Mouse (Mus musculus) neural tube, embryonic 13.5 days (tissue): ENCODE measurements around the gene Sesn3. TPM values are rescaled to one million over a fixed set of nuclear protein-coding genes. Genes with fewer than 3 reads are reported as not detected.
A peak's percentile ranks its signal among the peaks of the same experiment; 100 is the strongest.
"Not testable (repeated sequence)": the region's sequence is repeated elsewhere in the genome, so short reads cannot be mapped to it uniquely, and the experiment has no call there.

ENCODE experiments used
- ATAC-seq: fragments of 200-750 bp; cut with Nextera tagmentation; 2 replicates; pipeline ENCODE4 v1.8.0; 2017; ENCODE audit warnings: low read depth, mild to moderate bottlenecking, moderate TSS enrichment, moderate library complexity
- H3K27ac ChIP-seq: fragments of 300-500 bp; sonication (generic); replicated peaks from 2 replicates; pipeline ENCODE4 v1.5.1; 2015; ENCODE audit warnings: moderate library complexity, mild to moderate bottlenecking, inconsistent platforms
- H3K27me3 ChIP-seq: fragments of 300-500 bp; sonication (generic); 2 replicates; pipeline ENCODE4 v1.6.1; 2015; ENCODE audit warnings: mild to moderate bottlenecking, inconsistent platforms
- H3K36me3 ChIP-seq: fragments of 300-500 bp; sonication (generic); 2 replicates; pipeline ENCODE4 v1.6.1; 2015; ENCODE audit warnings: mild to moderate bottlenecking, inconsistent platforms
- H3K4me1 ChIP-seq: fragments of 300-500 bp; sonication (generic); replicated peaks from 2 replicates; pipeline ENCODE4 v1.6.1; 2015; ENCODE audit warnings: inconsistent platforms
- H3K4me2 ChIP-seq: fragments of 300-500 bp; sonication (generic); 2 replicates; pipeline ENCODE4 v1.6.1; 2015; ENCODE audit warnings: inconsistent platforms, mild to moderate bottlenecking, moderate library complexity
- H3K4me3 ChIP-seq: fragments of 300-500 bp; sonication (generic); 2 replicates; pipeline ENCODE4 v1.5.1; 2015; ENCODE audit warnings: mild to moderate bottlenecking, inconsistent platforms
- H3K9ac ChIP-seq: fragments of 300-500 bp; sonication (generic); 2 replicates; pipeline ENCODE4 v1.6.1; 2015; ENCODE audit warnings: moderate library complexity, mild to moderate bottlenecking, inconsistent platforms
- H3K9me3 ChIP-seq: fragments of 300-500 bp; sonication (generic); 2 replicates; pipeline ENCODE4 v1.6.1; 2016; ENCODE audit warnings: inconsistent platforms
- WGBS: fragments of 180-500 bp; shearing (Covaris S2); methylation state at CpG from one replicate; pipeline ENCODE4 v1.1.7; 2015; 5-methylcytosine and 5-hydroxymethylcytosine counted together
- polyA plus RNA-seq: library from polyadenylated mRNA; unstranded; fragments of >200 nt; fragmentation: Nextera tagmentation; extraction: Ambion mirVana; gene quantifications from 2 replicates; pipeline ENCODE4 v1.2.1, GENCODE M21; 2015

Sesn3 gene
- polyA plus RNA-seq: 18.8 and 24.4 TPM in 2 replicates

DNA sequence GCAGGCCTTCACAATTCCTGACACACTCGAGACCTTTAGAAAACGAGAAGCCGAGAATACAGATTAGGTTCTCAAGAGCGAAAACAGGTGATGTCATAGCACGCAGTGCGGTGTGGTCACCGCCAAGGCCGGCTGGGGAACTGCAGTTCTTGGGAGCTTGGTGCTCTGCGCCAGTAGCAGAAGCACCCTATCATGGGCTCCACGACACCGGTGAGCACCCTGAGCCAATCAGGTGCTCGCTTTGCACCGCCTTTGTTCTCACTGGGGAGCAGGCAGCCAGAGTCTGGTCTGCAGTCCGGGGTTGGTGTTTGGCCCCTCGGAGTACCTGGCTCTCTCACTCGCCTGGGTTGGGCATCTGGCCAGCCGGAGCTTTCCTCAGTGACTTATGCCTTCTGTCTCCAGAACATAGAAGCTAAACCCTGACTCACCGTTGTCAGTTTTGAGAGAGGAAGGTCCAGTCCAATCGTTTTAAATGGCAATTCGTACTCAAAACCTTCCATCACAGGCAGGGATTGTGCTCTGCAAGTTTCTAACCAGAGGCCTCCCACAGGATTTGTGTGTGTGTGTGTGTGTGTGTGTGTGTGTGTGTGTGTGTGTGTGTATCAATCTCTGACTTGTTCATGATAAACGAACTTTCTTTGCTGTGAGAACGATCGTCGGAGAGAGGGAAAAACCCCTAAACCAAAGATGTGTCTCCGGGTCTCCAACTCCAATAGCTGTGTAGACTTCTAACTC, at the start of gene Sesn3:
Sesn3 (plus strand) TSS at position 82 of the 735 bp plus-strand sequence.
- no peaks in the 10 kb centered on the region for H3K27me3 ChIP-seq
- peak within 1 kb of the TSS; percentile 92 for H3K27ac ChIP-seq
- peaks cover 28% of the 10 kb centered on the region for H3K4me1 ChIP-seq
- peak; percentile 55 for ATAC-seq
- peak within 1 kb of the TSS; percentile 94 for H3K4me3 ChIP-seq
- 2% methylated on average over 25 of the region's 25 CpGs for WGBS
- H3K9ac ChIP-seq: peak within 1 kb of the TSS; percentile 67
- no peaks in the 10 kb centered on the region for H3K9me3 ChIP-seq
- no peaks in the 10 kb centered on the region for H3K36me3 ChIP-seq
- peak within 1 kb of the TSS; percentile 62 for H3K4me2 ChIP-seq

DNA sequence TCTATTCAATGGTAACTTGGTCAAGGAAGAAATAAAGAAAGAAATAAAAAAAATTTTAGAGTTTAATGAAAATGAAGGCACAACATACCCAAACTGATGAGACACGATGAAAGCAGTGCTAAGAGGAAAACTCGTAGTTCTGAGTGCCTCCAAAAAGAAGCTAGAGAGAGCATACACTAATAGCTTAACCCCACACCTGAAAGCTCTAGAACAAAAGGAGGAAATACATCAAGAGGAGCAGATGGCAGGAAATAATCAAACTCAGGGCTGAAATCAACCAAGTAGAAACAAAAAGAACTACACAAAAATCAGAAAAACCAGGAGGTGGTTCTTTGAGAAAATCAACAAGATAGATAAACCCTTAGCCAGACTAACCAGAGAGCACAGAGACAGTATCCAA, 47.8 kb upstream of the Sesn3 start:
- H3K4me2 ChIP-seq, H3K9ac ChIP-seq, H3K27ac ChIP-seq, H3K9me3 ChIP-seq, H3K27me3 ChIP-seq, ATAC-seq, H3K4me1 ChIP-seq, H3K36me3 ChIP-seq, H3K4me3 ChIP-seq: not testable (repeated sequence)
- 91% methylated on average over 2 of the region's 2 CpGs for WGBS

DNA sequence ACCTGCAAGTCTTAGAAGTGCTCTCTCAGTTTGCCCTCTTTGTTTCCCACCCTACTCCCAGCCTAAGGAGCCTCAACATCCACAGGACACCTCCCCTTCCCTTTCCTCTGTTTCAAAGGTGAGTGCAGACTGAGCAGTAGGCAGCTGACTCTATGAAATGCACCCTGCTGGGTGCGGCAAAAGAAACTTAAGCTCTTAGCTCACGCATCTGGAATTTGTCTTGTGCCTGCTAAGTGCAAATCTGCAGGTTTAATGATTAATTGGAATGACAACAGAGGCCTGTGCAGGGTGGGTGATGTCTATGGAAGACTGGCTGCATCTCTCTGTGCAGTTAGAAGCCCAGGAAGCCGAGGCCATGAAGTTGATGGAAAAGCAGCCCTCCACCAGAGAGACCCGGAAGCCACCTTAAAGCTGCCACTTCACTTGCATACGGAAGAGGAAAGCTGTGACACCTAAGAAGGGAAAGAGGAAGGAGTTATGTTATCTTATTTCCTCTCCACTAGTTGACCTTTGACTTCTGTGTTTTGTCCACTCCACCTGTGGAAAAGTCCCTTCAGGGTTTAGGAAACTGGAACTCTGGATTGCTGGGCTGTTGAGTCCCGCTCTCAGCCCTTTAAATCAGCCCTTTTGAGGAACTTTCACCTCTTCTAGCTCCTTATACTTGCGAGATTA, 41.0 kb upstream of the Sesn3 start:
- H3K4me1 ChIP-seq: no peaks in the 10 kb centered on the region; the same call in 1 of the 2 replicates
- no peak for ATAC-seq
- no peaks in the 10 kb centered on the region for H3K27me3 ChIP-seq
- no peak overlapping the region for H3K27ac ChIP-seq
- H3K4me2 ChIP-seq: no peak overlapping the region
- 59% methylated on average over 7 of the region's 7 CpGs for WGBS
- H3K9ac ChIP-seq: no peak overlapping the region
- H3K36me3 ChIP-seq: no peaks in the 10 kb centered on the region
- H3K9me3 ChIP-seq: no peaks in the 10 kb centered on the region
- H3K4me3 ChIP-seq: no peak overlapping the region

DNA sequence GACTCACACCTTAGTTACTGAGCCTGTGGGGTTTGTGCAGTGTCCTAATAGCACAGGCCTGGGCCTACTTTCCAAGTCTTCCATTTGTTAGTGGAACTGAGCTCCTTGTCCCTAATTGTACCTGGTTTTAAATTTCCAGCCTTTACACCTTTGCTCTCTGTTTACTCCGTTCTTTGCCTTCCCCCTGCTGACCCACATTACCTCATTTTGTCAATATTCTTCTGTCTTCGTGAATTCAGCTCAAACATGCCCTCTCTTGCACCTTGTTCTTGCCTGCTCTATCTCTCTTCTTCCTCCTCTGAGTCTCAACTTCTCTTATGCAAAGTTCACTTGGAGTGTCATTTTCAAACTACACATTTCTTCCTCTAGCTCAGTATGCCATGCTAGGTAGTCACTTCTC, 39.6 kb upstream of the Sesn3 start:
- no peak for ATAC-seq
- no peak overlapping the region for H3K27ac ChIP-seq
- 82% methylated on average over 2 of the region's 2 CpGs for WGBS

DNA sequence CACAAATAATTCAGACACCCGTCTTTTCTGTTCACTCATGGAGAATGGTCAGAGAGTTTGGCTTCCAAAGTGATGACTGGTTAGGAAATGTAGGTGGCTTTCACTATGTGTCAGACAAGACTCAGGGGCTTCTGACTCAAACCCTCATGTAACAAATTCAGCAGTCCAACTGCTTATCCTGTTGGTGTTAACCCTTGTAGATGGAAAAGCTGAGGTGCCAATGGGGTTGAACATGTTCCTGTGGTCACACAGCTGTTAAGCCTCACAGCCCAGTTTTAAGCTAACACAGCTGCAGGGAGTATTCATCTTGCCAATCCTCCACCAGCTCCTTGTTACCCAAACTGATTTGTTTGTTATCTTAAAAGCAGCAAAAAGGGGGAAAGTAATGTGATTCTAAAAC, 33.9 kb upstream of the Sesn3 start:
- H3K9ac ChIP-seq: not testable (repeated sequence)

More for the DNA sequence above, 39.6 kb upstream of the Sesn3 start:
- Histone ChIP-seq H3K27me3 (no peaks in the 10 kb centered on the region), H3K9me3 (no peaks in the 10 kb centered on the region), H3K9ac (no peak overlapping the region), H3K4me2 (no peak overlapping the region), H3K4me1 (no peaks in the 10 kb centered on the region; the same call in 1 of the 2 replicates), H3K4me3 (no peak overlapping the region), H3K36me3 (no peaks in the 10 kb centered on the region)

DNA sequence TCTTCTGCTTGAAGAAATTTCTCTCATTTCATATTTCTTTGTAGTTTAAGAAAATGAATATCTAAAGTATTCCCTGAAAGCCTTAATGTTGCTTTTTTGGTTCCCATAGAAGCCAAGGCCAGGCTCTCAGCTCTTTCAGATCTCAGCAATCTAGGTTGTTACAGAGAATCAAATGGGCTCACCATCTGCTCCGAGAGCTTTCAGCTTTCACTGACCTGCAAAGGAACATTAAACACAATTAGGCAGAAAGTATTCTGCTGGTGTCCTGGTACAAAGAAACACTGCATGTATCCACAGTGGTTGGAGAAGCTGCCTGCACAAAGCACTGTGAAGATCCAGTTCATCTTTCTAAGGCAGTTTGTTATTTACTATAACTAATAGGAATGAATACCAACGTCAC, 32.6 kb upstream of the Sesn3 start:
- no peaks in the 10 kb centered on the region for H3K27me3 ChIP-seq
- H3K4me1 ChIP-seq: peaks cover 43% of the 10 kb centered on the region
- no peaks in the 10 kb centered on the region for H3K36me3 ChIP-seq
- H3K4me2 ChIP-seq: no peak overlapping the region
- H3K4me3 ChIP-seq: no peak overlapping the region
- no peak for ATAC-seq
- no peak overlapping the region for H3K27ac ChIP-seq
- H3K9me3 ChIP-seq: no peaks in the 10 kb centered on the region
- H3K9ac ChIP-seq: no peak overlapping the region
- WGBS: 43% methylated on average over 2 of the region's 2 CpGs

More for the DNA sequence above, 33.9 kb upstream of the Sesn3 start:
- WGBS: 81% methylated on average over 1 of the region's 1 CpGs
- not testable (repeated sequence) for H3K4me3 ChIP-seq, H3K4me2 ChIP-seq, H3K27me3 ChIP-seq, H3K36me3 ChIP-seq, ATAC-seq, H3K27ac ChIP-seq, H3K9me3 ChIP-seq
- H3K4me1 ChIP-seq: peaks cover 30% of the 10 kb centered on the region

DNA sequence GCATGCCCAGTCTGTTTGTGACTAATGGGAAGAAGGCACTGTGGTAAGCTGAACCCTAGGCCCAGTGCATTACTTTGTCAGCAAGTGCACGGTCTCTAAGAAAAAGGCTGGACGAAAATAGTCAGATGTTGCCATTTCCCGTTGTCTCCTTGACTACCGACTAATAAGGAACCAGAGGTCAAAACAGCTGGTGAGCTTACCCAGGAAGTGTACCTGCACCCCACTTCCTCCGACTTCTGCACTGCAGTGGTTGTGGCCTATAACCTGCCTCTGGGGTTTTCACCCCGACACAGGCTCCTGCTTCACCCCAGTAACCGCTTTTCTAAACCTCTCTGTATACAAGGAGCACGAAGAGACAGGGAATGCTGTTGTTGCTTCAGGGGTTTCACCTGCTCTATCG, 30.3 kb upstream of the Sesn3 start:
- Histone ChIP-seq H3K36me3 (no peaks in the 10 kb centered on the region), H3K27ac (peak overlapping the region; percentile 71), H3K9ac (no peak overlapping the region), H3K4me3 (no peak overlapping the region), H3K4me1 (peaks cover 51% of the 10 kb centered on the region), H3K4me2 (no peak overlapping the region), H3K9me3 (no peaks in the 10 kb centered on the region), H3K27me3 (no peaks in the 10 kb centered on the region)
- WGBS: 39% methylated on average over 9 of the region's 9 CpGs
- ATAC-seq: 0 out of 2 replicates have a peak, but pooled peaks have one; percentile 30

DNA sequence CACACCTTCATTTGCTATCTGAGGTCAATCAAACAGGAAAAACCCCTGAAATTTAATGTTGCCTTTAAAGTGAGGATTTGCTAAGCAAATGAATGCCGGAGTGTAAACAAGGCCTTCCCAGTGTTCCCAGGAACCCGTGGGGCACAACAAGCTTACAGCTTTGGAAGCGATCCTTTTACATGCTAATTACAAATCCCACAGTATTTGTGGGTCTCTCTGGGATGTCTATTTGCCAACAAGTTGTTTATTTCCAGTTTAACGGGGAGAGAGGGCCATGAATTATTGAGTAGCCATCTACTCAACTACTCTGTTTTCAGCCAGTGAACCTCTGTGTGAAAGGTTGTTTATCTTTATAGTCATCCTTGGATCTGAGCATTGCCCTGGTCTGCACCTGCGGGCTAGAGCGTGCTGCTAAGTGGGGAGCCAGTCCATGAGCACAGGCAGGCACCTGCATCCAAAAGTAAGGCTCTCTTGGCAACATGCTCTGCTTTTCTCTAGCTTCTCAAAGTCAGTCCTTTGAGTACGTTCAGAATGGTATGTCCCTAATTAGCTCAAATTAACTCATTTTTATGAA, 29.8 kb upstream of the Sesn3 start:
- Histone ChIP-seq H3K4me3 (no peak overlapping the region), H3K9ac (no peak overlapping the region), H3K9me3 (no peaks in the 10 kb centered on the region), H3K4me1 (peaks cover 51% of the 10 kb centered on the region), H3K27me3 (no peaks in the 10 kb centered on the region), H3K36me3 (no peaks in the 10 kb centered on the region), H3K27ac (peak overlapping the region; percentile 71), H3K4me2 (no peak overlapping the region)
- WGBS: 21% methylated on average over 7 of the region's 7 CpGs
- ATAC-seq: peak; percentile 81

DNA sequence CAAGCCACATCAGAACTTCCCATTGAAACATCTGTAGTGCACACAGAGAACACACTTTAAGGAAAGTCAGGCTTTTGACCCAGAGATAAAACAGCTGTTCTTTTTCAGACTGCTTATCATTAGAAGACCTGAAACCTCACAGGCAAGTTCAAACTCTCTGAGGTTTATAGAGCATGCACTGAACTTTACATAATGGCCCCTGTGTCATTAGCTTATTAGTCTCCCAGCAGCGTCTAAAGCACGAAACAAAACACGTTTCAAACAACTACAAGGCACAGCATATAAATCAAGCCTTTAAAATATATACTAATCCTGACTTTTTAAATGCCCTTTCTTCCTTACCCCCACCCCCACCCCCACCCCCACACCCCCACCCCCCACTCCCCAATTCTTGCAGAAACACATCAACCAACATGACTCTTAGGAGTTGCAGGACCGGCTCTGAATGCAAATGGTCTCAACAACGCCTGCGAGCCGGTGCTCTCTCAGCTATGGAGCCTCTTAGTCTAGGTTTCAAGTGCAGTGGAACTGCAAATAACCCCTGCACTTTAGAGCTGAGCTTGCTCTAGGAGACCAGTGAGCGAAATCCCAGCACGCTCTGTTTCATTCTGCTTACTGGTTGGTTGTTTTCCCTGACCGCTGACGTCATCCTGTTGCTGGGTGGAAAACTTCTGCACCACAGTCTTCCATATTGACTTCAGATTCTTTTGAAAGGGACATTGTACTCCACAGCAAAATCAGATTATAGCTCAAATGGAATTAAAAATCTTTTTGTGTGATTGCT, 28.7 kb upstream of the Sesn3 start:
- H3K9ac ChIP-seq: no peak overlapping the region
- peaks cover 51% of the 10 kb centered on the region for H3K4me1 ChIP-seq
- H3K4me2 ChIP-seq: peak overlapping the region; percentile 33; the same call in 1 of the 2 replicates
- no peaks in the 10 kb centered on the region for H3K9me3 ChIP-seq
- no peaks in the 10 kb centered on the region for H3K36me3 ChIP-seq
- H3K27ac ChIP-seq: peak overlapping the region; percentile 71; the same call in 1 of the 2 replicates
- WGBS: 13% methylated on average over 11 of the region's 11 CpGs
- ATAC-seq: peak; percentile 78
- no peak overlapping the region for H3K4me3 ChIP-seq
- H3K27me3 ChIP-seq: no peaks in the 10 kb centered on the region

DNA sequence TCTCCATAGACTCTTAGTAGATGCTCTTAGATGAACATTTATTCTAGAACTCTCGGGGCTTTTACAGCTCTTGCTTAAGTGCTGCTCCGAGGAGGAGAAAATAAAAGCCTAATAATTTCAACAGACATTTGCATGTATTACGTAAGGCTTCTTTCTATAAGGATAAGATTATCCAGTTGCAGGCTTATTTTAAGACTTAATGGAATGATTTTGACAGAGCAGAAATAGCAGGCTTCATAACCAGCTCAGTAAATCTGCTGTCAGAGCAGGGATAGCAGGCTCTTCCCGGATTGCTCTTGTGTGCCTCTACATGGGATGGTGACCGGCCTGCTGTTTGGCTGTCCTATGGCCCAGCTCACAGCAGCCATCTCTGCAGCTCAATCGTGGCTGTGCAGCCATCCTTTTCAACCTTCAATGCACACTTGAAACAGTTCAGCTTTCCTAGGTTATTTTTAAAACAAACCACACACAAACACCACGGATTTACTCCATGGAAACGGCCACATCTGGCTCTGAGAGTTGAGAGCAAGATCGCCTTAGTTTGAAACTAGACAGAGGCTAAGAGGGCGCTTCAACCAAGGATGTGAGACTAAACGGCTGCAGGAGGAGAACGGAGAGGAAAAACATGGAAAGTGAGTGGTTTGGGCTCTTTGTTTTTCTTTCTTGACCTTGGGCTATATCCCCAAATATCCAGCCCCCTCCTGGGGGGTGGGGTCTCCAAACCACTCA, 27.2 kb upstream of the Sesn3 start:
- Histone ChIP-seq H3K27me3 (no peaks in the 10 kb centered on the region), H3K4me3 (no peak overlapping the region), H3K27ac (no peak overlapping the region), H3K9me3 (no peaks in the 10 kb centered on the region), H3K36me3 (no peaks in the 10 kb centered on the region), H3K4me1 (peaks cover 51% of the 10 kb centered on the region), H3K9ac (no peak overlapping the region), H3K4me2 (no peak overlapping the region)
- 85% methylated on average over 12 of the region's 12 CpGs for WGBS
- ATAC-seq: no peak

DNA sequence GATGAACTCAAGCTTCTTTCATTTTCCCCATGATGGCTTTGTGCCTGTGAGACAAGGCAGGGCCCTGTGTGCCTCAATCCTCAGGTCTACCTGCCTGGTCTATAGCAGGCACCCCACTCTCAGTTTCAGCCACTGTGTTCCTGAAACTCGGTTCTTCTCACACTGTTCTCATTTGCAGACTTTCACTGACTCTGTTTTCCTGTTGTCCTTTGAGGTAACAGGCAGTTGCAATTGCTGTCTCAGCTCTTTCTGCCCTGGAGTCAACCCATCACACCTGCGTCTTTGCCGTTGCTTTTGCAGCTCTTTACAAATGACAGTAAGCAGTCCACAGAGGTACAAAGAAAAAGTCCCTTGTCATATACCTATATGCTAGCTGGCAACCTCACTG, 26.7 kb upstream of the Sesn3 start:
- no peaks in the 10 kb centered on the region for H3K36me3 ChIP-seq
- H3K9ac ChIP-seq: no peak overlapping the region
- H3K4me3 ChIP-seq: no peak overlapping the region
- H3K4me1 ChIP-seq: peaks cover 48% of the 10 kb centered on the region
- H3K9me3 ChIP-seq: no peaks in the 10 kb centered on the region
- no peak overlapping the region for H3K27ac ChIP-seq
- no peak overlapping the region for H3K4me2 ChIP-seq
- WGBS: 85% methylated on average over 3 of the region's 3 CpGs
- no peaks in the 10 kb centered on the region for H3K27me3 ChIP-seq
- no peak for ATAC-seq
